Mouse (Mus musculus) ZHBTc4 (cell line): ENCODE measurements around the gene 4921530L21Rik.

Experiments
- DNase-seq: peaks from one replicate; pipeline ENCODE4 v3.0.0-alpha.2; 2011; ENCODE audit warnings: low read depth, low spot score

4921530L21Rik gene

GRCm38 (mm10) chr14:95880954-95881353 lies at the start of gene 4921530L21Rik:
Gene 4921530L21Rik (plus strand): TSS chr14:95881254.
- DNase-seq: no peak

- DNase-seq: peak; percentile 42
Observed at GRCm38 (mm10) chr14:95833866-95834265, 47.2 kb upstream of the 4921530L21Rik start.

- no peak for DNase-seq
Observed at GRCm38 (mm10) chr14:95862981-95863380, 18.1 kb upstream of the 4921530L21Rik start.

- no peak for DNase-seq
Observed at GRCm38 (mm10) chr14:95865676-95866416, 15.2 kb upstream of the 4921530L21Rik start.

- DNase-seq: no peak
Observed at GRCm38 (mm10) chr14:95872020-95872419, 9.0 kb upstream of the 4921530L21Rik start.

- no peak for DNase-seq
Observed at GRCm38 (mm10) chr14:95876785-95877510, 4.1 kb upstream of the 4921530L21Rik start.

GRCm38 (mm10) chr14:95877548-95877947 lies 3.5 kb upstream of the 4921530L21Rik start:
- DNase-seq: no peak

- DNase-seq: no peak
Observed at GRCm38 (mm10) chr14:95899458-95899857, 18.4 kb downstream of the 4921530L21Rik start.

GRCm38 (mm10) chr14:95904591-95905095 lies 23.6 kb downstream of the 4921530L21Rik start:
- DNase-seq: no peak

- DNase-seq: no peak
Observed at GRCm38 (mm10) chr14:95913293-95913692, 32.2 kb downstream of the 4921530L21Rik start.

- DNase-seq: no peak
Observed at GRCm38 (mm10) chr14:95926742-95927141, 45.7 kb downstream of the 4921530L21Rik start.

- DNase-seq: no peak
Observed at GRCm38 (mm10) chr14:95927810-95928785, 47.0 kb downstream of the 4921530L21Rik start.
